Mouse (Mus musculus) heart, postnatal 14 days (tissue): ENCODE measurements around the gene Gpatch1. TPM values are rescaled to one million over a fixed set of nuclear protein-coding genes. Genes with fewer than 3 reads are reported as not detected.
"Not testable (repeated sequence)": the region's sequence is repeated elsewhere in the genome, so short reads cannot be mapped to it uniquely, and the experiment has no call there.

Experiments used
- DNase-seq, 2 experiments: peaks; one replicate each; pipeline ENCODE4 v3.0.0; 2021 to 2022
- intact Hi-C: fragments of 180-260 bp; cut with DNase I; formaldehyde crosslinking; loops from one replicate; pipeline ENCODE4 v1.15.1; 2025
- total RNA-seq, 2 experiments: library from RNA; stranded (reverse); gene quantifications; 2 replicates each; pipeline ENCODE4 v1.2.3; 2021

Gene Gpatch1
- total RNA-seq, 2 experiments from 2014 or later = 9.6 to 10.4 TPM

DNA sequence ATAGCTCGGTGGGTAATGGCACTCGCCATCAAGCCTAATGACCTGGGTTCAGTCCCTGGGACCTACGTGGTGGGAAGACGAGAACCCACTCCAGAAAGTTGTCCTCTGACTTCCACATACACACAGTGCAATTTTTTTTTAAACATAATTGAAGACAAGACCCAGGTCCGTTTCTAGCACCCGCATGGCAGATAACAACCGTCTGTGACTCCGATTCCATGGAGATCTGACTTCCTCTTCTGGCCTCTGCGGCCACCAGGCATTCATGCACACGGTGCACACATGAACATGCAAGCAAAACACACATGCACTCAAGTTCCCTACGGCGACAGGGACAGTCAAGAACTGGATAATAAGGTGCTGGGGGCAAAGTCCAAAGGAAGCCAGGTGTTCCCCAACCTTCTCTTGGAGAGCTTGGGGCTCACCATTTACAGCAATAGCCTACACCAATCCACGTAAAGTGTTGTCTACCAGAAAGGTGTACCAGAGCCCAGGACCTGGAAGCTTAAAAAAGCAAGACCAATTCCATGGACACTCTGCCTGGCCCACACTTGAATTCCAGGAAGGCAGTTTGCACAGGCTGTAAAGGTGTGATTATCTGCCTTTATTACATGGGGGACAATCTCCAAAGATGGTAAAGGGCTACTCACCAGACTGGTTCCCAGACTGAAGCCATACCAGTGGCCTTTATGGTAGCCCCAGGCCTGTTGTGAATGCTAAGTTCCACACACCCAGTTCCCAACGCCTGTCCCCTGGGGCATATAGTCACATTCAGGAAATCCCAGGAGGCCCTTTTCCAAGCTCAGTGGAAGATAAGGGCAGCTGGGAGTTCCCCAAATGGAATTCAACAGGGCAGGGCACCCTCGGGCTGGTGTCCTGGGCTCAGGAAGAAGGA, 54.4 kb downstream of the Gpatch1 start:
- intact Hi-C loops = loop anchor here (2.0 to 5.0 kb wide), 3 partner anchors 91 to 587 kb away; no protein-coding TSS in a partner anchor
- DNase-seq = no peak

DNA sequence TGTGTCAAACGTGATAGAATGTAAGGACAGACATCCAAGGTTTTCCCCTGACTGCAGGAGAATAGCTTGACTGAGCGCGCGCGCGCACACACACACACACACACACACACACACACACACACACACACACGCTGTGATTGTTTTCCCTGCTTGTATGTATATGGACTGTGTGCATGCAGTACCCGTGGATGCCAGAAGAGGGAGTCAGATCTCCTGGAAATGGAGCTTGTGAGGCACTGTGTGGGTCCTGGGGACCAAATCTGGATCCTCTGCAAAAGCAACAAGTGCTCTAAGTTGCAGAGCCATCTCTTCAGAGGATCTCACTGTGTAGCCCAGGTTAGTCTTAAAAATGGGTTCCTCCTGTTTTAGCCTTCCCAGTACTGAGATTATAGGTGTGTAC, 58.9 kb downstream of the Gpatch1 start:
- intact Hi-C loops = no loop called here
- DNase-seq = no peak

DNA sequence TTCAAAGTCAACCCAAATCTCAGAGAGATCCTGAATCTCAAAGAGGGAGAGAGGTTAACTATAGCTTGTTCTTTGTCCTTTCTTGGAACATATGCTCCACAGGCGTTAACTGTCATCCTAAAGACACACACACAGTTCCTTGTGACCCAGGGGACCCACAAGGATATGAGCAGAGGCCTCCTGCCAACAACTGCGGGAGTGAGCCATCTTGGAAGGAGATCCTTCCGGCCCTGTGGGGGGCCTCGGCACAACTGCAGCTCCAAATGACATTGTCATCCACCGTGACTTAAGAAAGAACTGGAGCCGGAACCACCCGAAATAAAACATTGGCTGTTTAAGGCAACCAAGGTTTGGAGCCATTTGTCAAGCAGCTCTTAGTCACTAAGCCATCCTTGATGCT, 59.9 kb downstream of the Gpatch1 start:
- intact Hi-C loops = no loop called here
- no peak for DNase-seq

DNA sequence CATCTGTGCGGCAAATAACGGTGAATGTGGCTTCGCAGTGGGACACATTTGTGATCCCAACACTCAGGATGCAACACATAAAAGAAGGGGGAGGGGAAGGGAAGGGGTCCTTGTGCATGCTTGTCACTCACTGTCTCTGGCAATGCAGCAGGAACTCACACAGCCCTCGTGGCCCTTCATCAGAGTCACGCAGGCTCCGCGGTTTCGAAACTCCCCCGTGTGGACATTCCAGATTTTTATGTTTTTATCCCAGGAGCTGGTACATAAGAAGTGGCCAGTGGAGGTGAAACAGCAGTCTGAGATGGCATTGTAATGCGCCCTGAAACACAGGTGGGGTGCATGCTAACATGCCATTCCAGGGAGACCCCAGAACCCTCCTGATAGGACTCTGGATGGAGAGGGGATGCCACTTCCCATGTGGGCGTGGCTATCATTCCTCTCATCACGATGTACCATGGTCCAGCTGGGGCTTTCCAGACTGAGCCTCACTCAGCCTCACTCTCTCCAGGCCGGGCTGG, 66.1 kb downstream of the Gpatch1 start:
- intact Hi-C loops = no loop called here
- DNase-seq = peak; percentile 18 to 35

DNA sequence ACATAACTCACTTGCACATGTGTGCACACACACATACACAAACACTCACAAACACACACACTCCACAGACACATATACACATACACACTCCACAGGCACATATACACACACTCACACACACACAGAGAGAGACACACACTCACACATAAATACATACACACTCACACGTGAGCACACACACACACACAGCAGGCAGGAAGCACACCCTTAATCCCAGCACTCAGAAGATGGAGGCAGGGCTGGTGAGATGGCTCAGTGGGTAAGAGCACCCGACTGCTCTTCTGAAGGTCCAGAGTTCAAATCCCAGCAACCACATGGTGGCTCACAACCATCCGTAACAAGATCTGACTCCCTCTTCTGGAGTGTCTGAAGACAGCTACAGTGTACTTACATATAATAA, 80.3 kb downstream of the Gpatch1 start:
- DNase-seq, intact Hi-C loops: not testable (repeated sequence)

DNA sequence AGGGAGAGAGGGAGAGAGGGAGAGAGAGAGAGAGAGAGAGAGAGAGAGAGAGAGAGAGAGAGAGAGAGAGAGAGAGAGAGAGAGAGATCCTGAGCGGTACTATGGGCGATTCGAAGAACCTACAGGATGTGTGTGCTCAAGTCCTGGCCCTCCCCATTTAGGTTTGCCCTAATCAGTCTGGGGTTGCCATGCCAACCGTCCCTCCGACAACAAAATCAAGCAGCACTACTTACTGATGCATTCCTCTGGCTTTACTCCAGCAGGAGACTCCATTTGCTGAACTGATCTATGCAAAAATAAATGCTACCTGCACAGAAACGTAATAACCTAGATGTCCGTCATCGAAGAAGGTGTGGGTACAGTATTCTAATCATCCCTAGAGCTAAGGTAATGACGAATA, 82.9 kb downstream of the Gpatch1 start:
- peak; percentile 37 to 61 for DNase-seq
- intact Hi-C loops = loop anchor here (2.0 kb wide), 1 partner anchor 19 kb away; no protein-coding TSS in a partner anchor

DNA sequence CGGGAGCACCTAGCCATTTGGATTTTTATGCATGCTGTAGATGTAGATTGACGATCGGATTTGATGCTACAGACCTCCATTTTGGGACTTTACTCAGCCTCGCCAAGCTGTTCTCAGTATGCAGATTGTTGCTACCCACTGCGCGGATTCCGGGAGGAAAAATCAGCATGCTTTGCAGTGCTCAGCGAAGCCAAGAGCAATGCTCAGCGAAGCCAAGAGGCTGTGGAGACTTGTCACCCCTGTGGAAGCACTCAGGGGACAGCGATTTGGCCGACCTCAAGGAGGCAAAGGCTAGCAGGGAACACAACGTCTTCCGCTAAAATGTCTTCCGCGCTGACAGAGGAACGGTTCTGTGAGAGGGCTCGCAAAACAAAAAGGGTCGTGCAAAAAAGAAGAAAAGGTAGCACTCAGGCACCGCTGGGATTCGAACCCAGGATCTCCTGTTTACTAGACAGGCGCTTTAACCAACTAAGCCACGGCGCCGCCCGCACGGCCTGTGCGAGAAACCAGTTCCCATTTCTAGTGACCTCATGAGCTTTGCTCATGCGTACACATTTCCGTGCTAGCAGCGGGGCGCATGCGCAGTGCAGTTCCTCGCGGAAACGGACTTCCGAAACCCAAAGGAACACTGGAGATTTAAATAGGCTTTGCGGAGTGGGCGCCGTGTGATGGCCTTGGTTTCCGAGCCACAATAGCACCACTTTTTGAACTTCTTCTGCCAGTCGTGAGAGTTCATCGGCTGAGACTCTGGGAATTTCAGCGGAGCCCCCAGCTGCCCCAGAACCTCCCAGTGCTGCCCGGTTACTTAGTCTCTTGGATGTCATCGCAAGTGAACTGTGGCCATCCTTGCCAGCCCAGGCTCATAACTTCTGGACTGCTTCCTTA, 83.6 kb downstream of the Gpatch1 start:
- peak; percentile 97 to 98 for DNase-seq
- intact Hi-C loops = loop anchor here (2.0 kb wide), 1 partner anchor 18 kb away; no protein-coding TSS in a partner anchor

DNA sequence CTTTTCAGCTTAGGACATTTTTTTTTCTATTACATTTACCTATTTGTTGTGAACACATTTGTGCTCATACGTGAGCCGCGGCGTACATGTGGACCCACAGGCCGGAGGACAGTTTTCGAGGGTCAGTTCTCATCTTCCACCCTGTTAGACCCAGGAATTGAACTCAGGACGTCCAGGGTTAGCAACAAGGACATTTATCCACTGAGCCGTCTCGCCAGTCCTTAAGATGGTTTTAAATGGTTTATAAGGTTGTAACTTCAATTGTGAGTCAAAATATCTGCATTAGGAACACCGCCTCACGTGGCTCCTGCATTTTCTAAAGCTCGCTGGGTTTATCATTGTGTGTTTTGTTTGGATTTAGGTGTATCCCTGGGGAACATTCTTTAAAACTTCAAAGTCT, 84.4 kb downstream of the Gpatch1 start:
- intact Hi-C loops = loop anchor here (2.0 kb wide), 1 partner anchor 17 kb away; no protein-coding TSS in a partner anchor
- no peak for DNase-seq

DNA sequence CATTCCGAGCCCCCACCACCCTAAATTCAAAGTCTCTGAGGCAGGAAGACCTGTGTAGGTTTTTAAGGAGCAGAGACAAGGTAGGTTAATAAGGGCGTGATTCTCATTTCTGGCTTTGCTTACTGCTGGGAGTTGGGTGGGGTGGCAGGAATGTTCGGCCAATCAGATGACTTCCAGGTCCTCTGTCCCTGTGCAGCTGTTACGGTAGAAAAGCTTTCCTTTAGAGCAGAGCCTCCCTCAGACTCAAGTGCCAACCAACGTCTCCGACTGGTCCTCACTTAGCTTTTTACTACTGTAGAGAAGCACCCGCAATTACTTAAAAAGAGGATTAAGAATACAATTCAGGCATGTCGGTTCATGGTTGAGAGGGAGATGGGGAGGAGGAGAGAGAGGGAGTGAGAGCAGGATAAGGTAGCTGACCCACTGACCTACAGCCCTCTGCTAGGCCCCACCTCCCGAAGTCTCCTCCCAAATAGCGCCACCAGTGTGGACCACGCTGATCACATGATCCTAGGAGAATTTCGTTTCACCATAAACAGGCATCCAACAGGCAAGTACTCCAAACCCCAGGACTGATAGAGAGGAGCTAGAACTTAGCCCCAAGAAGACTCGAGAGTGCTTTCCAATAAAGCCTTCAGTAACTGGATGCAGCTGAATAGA, 85.3 kb downstream of the Gpatch1 start:
- intact Hi-C loops = no loop called here

DNA sequence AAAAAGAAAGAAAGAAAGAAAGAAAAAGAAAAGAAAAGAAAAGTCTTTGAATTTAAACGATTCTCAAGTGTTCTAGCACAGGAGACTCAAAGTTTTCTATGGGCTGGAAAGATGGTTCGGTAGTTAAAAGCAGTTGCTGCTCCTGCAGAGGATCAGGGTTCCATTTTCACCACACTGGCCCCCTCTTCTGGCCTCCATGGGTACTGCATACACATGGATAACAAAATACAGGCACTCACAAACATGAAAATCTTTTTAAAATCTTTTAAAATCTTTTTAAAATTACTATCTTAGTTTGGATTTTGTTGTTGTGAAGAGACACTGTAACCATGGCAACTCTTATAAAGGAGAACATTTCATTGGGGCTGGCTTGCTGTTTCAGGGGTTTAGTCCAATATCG, 87.9 kb downstream of the Gpatch1 start:
- DNase-seq = no peak
- intact Hi-C loops = no loop called here

More for the DNA sequence above, 85.3 kb downstream of the Gpatch1 start:
- no peak for DNase-seq

Other genes with a start within 250 kb of the Gpatch1 start
- 10 to 100 TPM in 1 of 2 experiments, 1 to 10 TPM in 1; 5.2 to 11.5 TPM for gene Cebpa, start 199.1 kb downstream of the Gpatch1 start, total RNA-seq
- 1 to 10 TPM in 1 of 2 experiments, under 1 TPM in 1; 0.88 to 1.6 TPM for gene Slc7a10, start 132.1 kb downstream of the Gpatch1 start, total RNA-seq
- 1 to 10 TPM; 8.9 to 9.0 TPM for gene Lrp3, start 102.9 kb downstream of the Gpatch1 start, total RNA-seq
- 1 to 10 TPM; 5.0 to 6.0 TPM for gene Rhpn2, start 15.7 kb upstream of the Gpatch1 start, total RNA-seq
- gene Faap24, start 78.4 kb upstream of the Gpatch1 start, total RNA-seq = 1 to 10 TPM; 1.6 to 2.9 TPM
- 10 to 100 TPM; 14.1 to 15.4 TPM for gene Cep89, start 78.6 kb upstream of the Gpatch1 start, total RNA-seq
- not detected for gene Slc7a9, start 130.4 kb upstream of the Gpatch1 start, total RNA-seq
- under 1 TPM in 1 of 2 experiments, not detected in 1; 0.44 TPM for gene Tdrd12, start 219.3 kb upstream of the Gpatch1 start, total RNA-seq
- 10 to 100 TPM; 70.6 to 77.4 TPM for gene Nudt19, start 237.9 kb upstream of the Gpatch1 start, total RNA-seq